Mouse (Mus musculus) spleen, adult 2 months (tissue): ENCODE data around the gene Ext2.

Experiments
- CTCF ChIP-seq: fragments of 200-500 bp; IDR thresholded peaks from 2 replicates; pipeline ENCODE4 v1.5.1; 2011; ENCODE audit warnings: mild to moderate bottlenecking, inconsistent platforms; ENCODE audit not compliant: insufficient read depth, insufficient read length, insufficient replicate concordance; ENCODE audit errors: extremely low read depth
- POLR2A ChIP-seq: fragments of 200-500 bp; IDR thresholded peaks from 2 replicates; pipeline ENCODE4 v1.6.1; 2011; ENCODE audit warnings: low read depth, low read length, inconsistent platforms

DNA sequence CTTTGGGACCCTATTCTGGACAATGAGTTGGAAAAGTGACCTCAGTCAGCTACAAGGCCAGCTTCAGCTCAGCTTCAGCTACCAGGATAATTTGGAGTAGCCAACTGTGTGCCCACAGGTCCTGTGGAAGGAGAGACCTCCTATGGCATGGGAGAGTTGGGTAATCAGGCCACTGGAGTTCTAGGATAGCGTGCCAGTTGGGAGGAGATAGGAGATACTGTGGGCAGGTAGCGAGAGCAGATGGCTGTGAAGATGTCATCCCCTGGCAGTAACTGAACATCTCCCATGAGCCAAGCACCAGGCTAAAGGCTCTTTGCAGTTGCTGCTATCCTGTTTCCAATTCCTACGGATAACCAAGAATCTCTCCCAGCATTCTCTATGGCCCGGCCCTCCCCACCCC lies 187.8 kb downstream of the Ext2 start:
- TF ChIP-seq POLR2A (no peak), CTCF (no peak)
